Mouse (Mus musculus): ENCODE measurements around the gene Disp2. TPM values are rescaled to one million over a fixed set of nuclear protein-coding genes. Genes with fewer than 3 reads are reported as not detected.

The Disp2 gene
- total and polyA plus RNA-seq, 2 experiments from 2014 or later, result 0.03 to 0.38 TPM

- TF ChIP-seq CTCF (IDR thresholded peaks at IDR 0.05; ENCODE audit: low read depth) (no peak), EP300 (IDR thresholded peaks at IDR 0.05; ENCODE audit: low read depth) (no peak)
Measured at GRCm38 (mm10) chr2:118835115-118835514, 55.6 kb downstream of the Disp2 start.

GRCm38 (mm10) chr2:118838330-118838729 lies 58.8 kb downstream of the Disp2 start:
- H3K4me2 ChIP-seq (ENCODE audit: low read depth, low read length), result no peak overlapping the region
- peaks cover 16% of the 10 kb centered on the region; the same call in 1 of the 2 replicates for H3K36me3 ChIP-seq (replicated peaks; ENCODE audit: control insufficient read depth, insufficient read depth, low read length)
- DNase-seq (ENCODE audit: low spot score), result no peak
- no peak for ATAC-seq (ENCODE audit: insufficient read depth, low read depth)
- H3K4me3 ChIP-seq (ENCODE audit: low read depth, low read length), result no peak overlapping the region
- H3K4me1 ChIP-seq (ENCODE audit: control insufficient read depth, insufficient read depth), result peaks cover 5% of the 10 kb centered on the region; the same call in 1 of the 2 replicates
- no peak overlapping the region for H3K9ac ChIP-seq (replicated peaks; ENCODE audit: low read depth, low read length)
- H3K9me3 ChIP-seq (replicated peaks; ENCODE audit: control insufficient read depth, low read length), result no peaks in the 10 kb centered on the region
- TF ChIP-seq CTCF (IDR thresholded peaks at IDR 0.05; ENCODE audit: low read depth) (no peak), EP300 (IDR thresholded peaks at IDR 0.05; ENCODE audit: low read depth) (no peak)
- H3K27me3 ChIP-seq (ENCODE audit: control insufficient read depth, insufficient read depth, low read length), result no peaks in the 10 kb centered on the region
- 36% methylated on average over 5 of the region's 5 CpGs for WGBS
- no peak overlapping the region for H3K27ac ChIP-seq (ENCODE audit: low read depth)

More at GRCm38 (mm10) chr2:118835115-118835514, 55.6 kb downstream of the Disp2 start:
- no peaks in the 10 kb centered on the region for H3K4me1 ChIP-seq (ENCODE audit: control insufficient read depth, insufficient read depth)
- no peaks in the 10 kb centered on the region for H3K27me3 ChIP-seq (ENCODE audit: control insufficient read depth, insufficient read depth, low read length)
- ATAC-seq (ENCODE audit: insufficient read depth, low read depth), result no peak
- no peak overlapping the region for H3K27ac ChIP-seq (ENCODE audit: low read depth)
- peaks cover 42% of the 10 kb centered on the region for H3K36me3 ChIP-seq (replicated peaks; ENCODE audit: control insufficient read depth, insufficient read depth, low read length)
- no peak overlapping the region for H3K4me3 ChIP-seq (ENCODE audit: low read depth, low read length)
- no peaks in the 10 kb centered on the region for H3K9me3 ChIP-seq (replicated peaks; ENCODE audit: control insufficient read depth, low read length)
- no peak overlapping the region for H3K9ac ChIP-seq (replicated peaks; ENCODE audit: low read depth, low read length)
- 40% methylated on average over 6 of the region's 6 CpGs for WGBS
- H3K4me2 ChIP-seq (ENCODE audit: low read depth, low read length), result no peak overlapping the region
- no peak for DNase-seq (ENCODE audit: low spot score)

- no peaks in the 10 kb centered on the region for H3K36me3 ChIP-seq (replicated peaks; ENCODE audit: control insufficient read depth, insufficient read depth, low read length)
- no peak for DNase-seq (ENCODE audit: low spot score)
- ATAC-seq (ENCODE audit: insufficient read depth, low read depth), result no peak
- H3K4me2 ChIP-seq (ENCODE audit: low read depth, low read length), result no peak overlapping the region
- no peaks in the 10 kb centered on the region for H3K27me3 ChIP-seq (ENCODE audit: control insufficient read depth, insufficient read depth, low read length)
- no peak overlapping the region for H3K4me3 ChIP-seq (ENCODE audit: low read depth, low read length)
- TF ChIP-seq CTCF (IDR thresholded peaks at IDR 0.05; ENCODE audit: low read depth) (no peak), EP300 (IDR thresholded peaks at IDR 0.05; ENCODE audit: low read depth) (no peak)
- no peaks in the 10 kb centered on the region for H3K9me3 ChIP-seq (replicated peaks; ENCODE audit: control insufficient read depth, low read length)
- no peak overlapping the region for H3K27ac ChIP-seq (ENCODE audit: low read depth)
- WGBS, result 60% methylated on average over 5 of the region's 5 CpGs
- peaks cover 5% of the 10 kb centered on the region; the same call in 1 of the 2 replicates for H3K4me1 ChIP-seq (ENCODE audit: control insufficient read depth, insufficient read depth)
- no peak overlapping the region for H3K9ac ChIP-seq (replicated peaks; ENCODE audit: low read depth, low read length)
Measured at GRCm38 (mm10) chr2:118841186-118841585, 61.7 kb downstream of the Disp2 start.

GRCm38 (mm10) chr2:118841774-118842173 lies 62.3 kb downstream of the Disp2 start:
- ATAC-seq (ENCODE audit: insufficient read depth, low read depth), result no peak
- no peak for TF ChIP-seq EP300 (IDR thresholded peaks at IDR 0.05; ENCODE audit: low read depth)
- TF ChIP-seq CTCF (IDR thresholded peaks at IDR 0.05; ENCODE audit: low read depth), result no peak
- H3K27me3 ChIP-seq (ENCODE audit: control insufficient read depth, insufficient read depth, low read length), result no peaks in the 10 kb centered on the region

GRCm38 (mm10) chr2:118844427-118844826 lies 64.9 kb downstream of the Disp2 start:
- Histone ChIP-seq H3K9me3 (replicated peaks; ENCODE audit: control insufficient read depth, low read length) (no peaks in the 10 kb centered on the region), H3K27me3 (ENCODE audit: control insufficient read depth, insufficient read depth, low read length) (no peaks in the 10 kb centered on the region), H3K9ac (replicated peaks; ENCODE audit: low read depth, low read length) (no peak overlapping the region), H3K4me3 (ENCODE audit: low read depth, low read length) (no peak overlapping the region), H3K36me3 (replicated peaks; ENCODE audit: control insufficient read depth, insufficient read depth, low read length) (no peaks in the 10 kb centered on the region), H3K4me1 (ENCODE audit: control insufficient read depth, insufficient read depth) (peaks cover 5% of the 10 kb centered on the region; the same call in 1 of the 2 replicates), H3K27ac (ENCODE audit: low read depth) (no peak overlapping the region), H3K4me2 (ENCODE audit: low read depth, low read length) (no peak overlapping the region)
- no peak for TF ChIP-seq CTCF (IDR thresholded peaks at IDR 0.05; ENCODE audit: low read depth)
- TF ChIP-seq EP300 (IDR thresholded peaks at IDR 0.05; ENCODE audit: low read depth), result no peak
- WGBS, result 64% methylated on average over 3 of the region's 3 CpGs
- ATAC-seq (ENCODE audit: insufficient read depth, low read depth) (no peak), DNase-seq (ENCODE audit: low spot score) (no peak)

More at GRCm38 (mm10) chr2:118841774-118842173, 62.3 kb downstream of the Disp2 start:
- peaks cover 5% of the 10 kb centered on the region; the same call in 1 of the 2 replicates for H3K4me1 ChIP-seq (ENCODE audit: control insufficient read depth, insufficient read depth)
- 80% methylated on average over 4 of the region's 4 CpGs for WGBS
- H3K9ac ChIP-seq (replicated peaks; ENCODE audit: low read depth, low read length), result no peak overlapping the region
- no peaks in the 10 kb centered on the region for H3K9me3 ChIP-seq (replicated peaks; ENCODE audit: control insufficient read depth, low read length)
- H3K27ac ChIP-seq (ENCODE audit: low read depth), result no peak overlapping the region
- no peak overlapping the region for H3K4me3 ChIP-seq (ENCODE audit: low read depth, low read length)
- H3K36me3 ChIP-seq (replicated peaks; ENCODE audit: control insufficient read depth, insufficient read depth, low read length), result no peaks in the 10 kb centered on the region
- H3K4me2 ChIP-seq (ENCODE audit: low read depth, low read length), result no peak overlapping the region
- DNase-seq (ENCODE audit: low spot score), result no peak

- 47% methylated on average over 7 of the region's 7 CpGs for WGBS
- Histone ChIP-seq H3K27me3 (ENCODE audit: control insufficient read depth, insufficient read depth, low read length) (no peaks in the 10 kb centered on the region), H3K9me3 (replicated peaks; ENCODE audit: control insufficient read depth, low read length) (no peaks in the 10 kb centered on the region), H3K4me2 (ENCODE audit: low read depth, low read length) (no peak overlapping the region), H3K27ac (ENCODE audit: low read depth) (no peak overlapping the region), H3K4me1 (ENCODE audit: control insufficient read depth, insufficient read depth) (no peaks in the 10 kb centered on the region; the same call in 1 of the 2 replicates), H3K4me3 (ENCODE audit: low read depth, low read length) (no peak overlapping the region), H3K9ac (replicated peaks; ENCODE audit: low read depth, low read length) (no peak overlapping the region), H3K36me3 (replicated peaks; ENCODE audit: control insufficient read depth, insufficient read depth, low read length) (no peaks in the 10 kb centered on the region)
- ATAC-seq (ENCODE audit: insufficient read depth, low read depth), result no peak
- TF ChIP-seq EP300 (IDR thresholded peaks at IDR 0.05; ENCODE audit: low read depth) (no peak), CTCF (IDR thresholded peaks at IDR 0.05; ENCODE audit: low read depth) (no peak)
- DNase-seq (ENCODE audit: low spot score), result no peak
Measured at GRCm38 (mm10) chr2:118846246-118846645, 66.7 kb downstream of the Disp2 start.

All from heart, postnatal 0 days (tissue).